ENCODE assay signal across 20 mouse cellular contexts in the genomic region with DNA sequence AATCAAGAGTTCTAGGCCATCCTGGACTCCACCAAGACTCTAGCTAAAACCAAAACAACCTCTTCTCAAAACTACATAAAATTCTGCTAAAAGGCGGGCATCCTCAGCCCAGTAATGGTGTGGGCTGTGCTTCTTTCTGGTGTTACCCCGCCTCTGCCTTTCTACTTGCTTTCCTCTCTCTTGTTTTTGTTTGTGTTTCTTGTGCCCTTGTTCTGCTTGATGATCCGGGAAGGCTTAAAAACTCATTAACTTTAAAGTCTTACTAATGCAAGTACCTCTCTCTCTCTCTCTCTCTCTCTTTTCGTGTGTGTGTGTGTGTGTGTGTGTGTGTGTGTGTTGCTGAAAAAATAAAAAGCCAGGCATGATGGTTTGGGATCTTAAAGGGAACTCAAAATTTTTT. TPM values are rescaled to one million over a fixed set of nuclear protein-coding genes. Genes with fewer than 3 reads are reported as not detected.
DNase-seq lines count a peak whose midpoint lies in the region; ATAC-seq and TF ChIP-seq lines count a peak whose summit lies in the region.
"Had no signal": no experiment of that assay in that cellular context is flagged by ENCODE, and none has a peak within 500 bp of the region (broad histone marks: within the 10 kb centered on the region; RNA-seq: fewer than 3 reads in every experiment).

No protein-coding gene starts in this region.

- H3K9me3 ChIP-seq in kidney, embryonic 16.5 days (ENCODE audit: low read length): no peaks in the 10 kb centered on the region
- 0 out of 2 replicates have a peak, but pooled peaks cover 3% of the 10 kb centered on the region for H3K9me3 ChIP-seq in stomach, postnatal 0 days (ENCODE audit: control insufficient read depth, low read length)
- H3K9me3 ChIP-seq: embryonic facial prominence, embryonic 10.5 days; embryonic facial prominence, embryonic 12.5 days; forebrain, embryonic 13.5 days; forebrain, embryonic 15.5 days had no signal

- H3K36me3 ChIP-seq in kidney, embryonic 16.5 days (ENCODE audit: insufficient read depth, low read length): no peaks in the 10 kb centered on the region
- no peaks in the 10 kb centered on the region for H3K36me3 ChIP-seq in stomach, postnatal 0 days (ENCODE audit: control insufficient read depth, insufficient read depth, low read length)
- H3K36me3 ChIP-seq: embryonic facial prominence, embryonic 10.5 days; embryonic facial prominence, embryonic 12.5 days; forebrain, embryonic 15.5 days had no signal

- H3K4me3 ChIP-seq in kidney, embryonic 16.5 days (ENCODE audit: low read length): no peak overlapping the region
- no peak overlapping the region for H3K4me3 ChIP-seq in stomach, postnatal 0 days (ENCODE audit: low read depth, low read length)
- H3K4me3 ChIP-seq: embryonic facial prominence, embryonic 10.5 days; embryonic facial prominence, embryonic 12.5 days; forebrain, embryonic 13.5 days; forebrain, embryonic 15.5 days had no signal

- no peak for TF ChIP-seq EP300 in stomach, postnatal 0 days (optimal IDR thresholded peaks at IDR 0.05)

- 0 out of 2 replicates have a peak overlapping the region, but pooled peaks have one; percentile 7 for H3K4me2 ChIP-seq in kidney, embryonic 16.5 days (replicated peaks; ENCODE audit: low read depth, low read length)
- no peak overlapping the region for H3K4me2 ChIP-seq in stomach, postnatal 0 days (replicated peaks; ENCODE audit: low read depth)
- H3K4me2 ChIP-seq: embryonic facial prominence, embryonic 12.5 days; forebrain, embryonic 13.5 days; forebrain, embryonic 15.5 days had no signal

- H3K4me1 ChIP-seq in kidney, embryonic 16.5 days (ENCODE audit: insufficient read depth, low read length): peaks cover 16% of the 10 kb centered on the region
- no peaks in the 10 kb centered on the region for H3K4me1 ChIP-seq in stomach, postnatal 0 days (replicated peaks; ENCODE audit: control insufficient read depth, insufficient read depth)
- H3K4me1 ChIP-seq: forebrain, embryonic 13.5 days; forebrain, embryonic 15.5 days had no signal

- H3K27me3 ChIP-seq in kidney, embryonic 16.5 days (ENCODE audit: insufficient read depth, low read length): no peaks in the 10 kb centered on the region
- no peaks in the 10 kb centered on the region for H3K27me3 ChIP-seq in stomach, postnatal 0 days (ENCODE audit: control insufficient read depth, insufficient read depth, low read length)
- H3K27me3 ChIP-seq: embryonic facial prominence, embryonic 12.5 days; forebrain, embryonic 13.5 days; forebrain, embryonic 15.5 days had no signal

- peak overlapping the region; percentile 82 for H3K27ac ChIP-seq in kidney, embryonic 16.5 days (ENCODE audit: low read length)
- H3K27ac ChIP-seq in stomach, postnatal 0 days (replicated peaks): no peak overlapping the region
- H3K27ac ChIP-seq: embryonic facial prominence, embryonic 10.5 days; embryonic facial prominence, embryonic 12.5 days; forebrain, embryonic 13.5 days; forebrain, embryonic 15.5 days had no signal

- DNase-seq in kidney, adult 18-20 months: peak; percentile 56
- no peak for DNase-seq in kidney, adult 11 months
- peak; percentile 83 for DNase-seq in kidney, adult 9 months
- DNase-seq in kidney, postnatal 10 days: no peak
- DNase-seq in kidney, postnatal 14 days: peak; percentile 68
- no peak for DNase-seq in stomach, postnatal 0 days (ENCODE audit: low spot score)
- no peak for DNase-seq in liver
- DNase-seq: adrenal gland, adult 2 months; adrenal gland, postnatal 10 days; adrenal gland, postnatal 25 days; cerebellum, adult 11-12 months; cerebellum, adult 2 months; cerebellum, adult 9-10 months; cerebellum, postnatal 10 days; cerebellum, postnatal 25 days had no signal

- WGBS in kidney, embryonic 16.5 days: 41% methylated on average over 4 of the region's 4 CpGs
- 68% methylated on average over 4 of the region's 4 CpGs for WGBS in stomach, postnatal 0 days

- TF ChIP-seq CTCF in stomach, postnatal 0 days (IDR thresholded peaks at IDR 0.05; ENCODE audit: low read depth): no peak

- no peak overlapping the region for H3K9ac ChIP-seq in kidney, embryonic 16.5 days (replicated peaks; ENCODE audit: low read length)
- no peak overlapping the region for H3K9ac ChIP-seq in stomach, postnatal 0 days (ENCODE audit: low read length)
- H3K9ac ChIP-seq: embryonic facial prominence, embryonic 12.5 days; forebrain, embryonic 13.5 days; forebrain, embryonic 15.5 days had no signal

- ATAC-seq in kidney, embryonic 16.5 days (ENCODE audit: low FRiP score, low TSS enrichment): peak; percentile 37; the same call in 1 of the 2 replicates
- ATAC-seq in stomach, postnatal 0 days (ENCODE audit: low FRiP score, low TSS enrichment): no peak
- ATAC-seq: forebrain, embryonic 13.5 days; forebrain, embryonic 15.5 days had no signal

RNA-seq across cellular contexts. Expression of gene Plau, which starts 13.3 kb away (rescaled TPM):
- 21.7 and 21.8 TPM in 2 replicates for polyA plus RNA-seq in kidney, embryonic 16.5 days (2015; fragmentation: Nextera tagmentation; extraction: Ambion mirVana)
- 2.1 and 3.1 TPM in 2 replicates for polyA plus RNA-seq in stomach, postnatal 0 days (2015; fragmentation: Nextera tagmentation; extraction: Ambion mirVana)

RNA-seq across cellular contexts. Expression of gene Camk2g, which starts 55.9 kb away (rescaled TPM):
- 41.7 and 46.0 TPM in 2 replicates for polyA plus RNA-seq in kidney, embryonic 16.5 days (2015; fragmentation: Nextera tagmentation; extraction: Ambion mirVana)
- polyA plus RNA-seq in stomach, postnatal 0 days (2015; fragmentation: Nextera tagmentation; extraction: Ambion mirVana): 35.0 and 38.6 TPM in 2 replicates

Comparison
In these comparisons a context has a peak if more than half of its experiments do, and no peak if none do; other contexts are left out.
1. DNase-seq: peak in kidney, adult 18-20 months (single experiment), kidney, adult 9 months (single experiment) and kidney, postnatal 14 days (single experiment); none in kidney, adult 11 months (single experiment), kidney, postnatal 10 days (single experiment), stomach, postnatal 0 days (single experiment) and liver (single experiment).